Mouse (Mus musculus): ENCODE results near the gene Calm5. TPM values are rescaled to one million over a fixed set of nuclear protein-coding genes. Genes with fewer than 3 reads are reported as not detected.
"Not testable (repeated sequence)": the region's sequence is repeated elsewhere in the genome, so short reads cannot be mapped to it uniquely, and the experiment has no call there.

Calm5 gene
- not detected in 2 replicates for polyA plus RNA-seq (2012; rRNA removed)

GRCm38 (mm10) chr13:3853648-3854333 lies at the start of gene Calm5:
Gene Calm5, plus strand, starts transcription at chr13:3854173.
- not testable (repeated sequence) for H3K4me3 ChIP-seq (ENCODE audit: insufficient read depth, low read length); H3K4me1 ChIP-seq (ENCODE audit: control insufficient read depth, insufficient read depth, low read length); H3K27ac ChIP-seq (ENCODE audit: insufficient read depth, low read length)

DNA sequence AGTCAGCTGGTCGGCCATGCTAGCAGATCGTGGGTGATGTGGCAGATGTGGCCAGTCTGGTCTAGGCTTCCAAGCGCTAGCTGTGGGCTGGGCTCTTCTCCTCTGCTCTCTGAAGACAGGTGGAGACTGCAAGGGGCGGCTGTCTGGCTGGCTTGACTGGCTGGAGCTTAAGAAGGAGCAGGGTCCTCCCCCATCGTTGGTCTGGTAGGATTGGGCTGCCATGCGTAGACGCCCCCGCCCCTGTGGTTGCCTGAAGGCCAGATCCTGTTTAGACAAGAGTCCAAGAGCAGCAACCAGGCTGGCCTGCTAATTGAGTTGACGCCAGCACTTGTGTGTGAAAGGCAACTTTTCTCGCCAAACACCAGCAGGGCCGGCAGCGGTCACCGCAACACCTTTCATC lies 49.8 kb upstream of the Calm5 start, which contains the start of gene Calml3:
TSS of gene Calml3 (minus strand) at position 131 of the 400 bp plus-strand sequence.
- TF ChIP-seq POLR2A (IDR thresholded peaks at IDR 0.05; ENCODE audit: extremely low read depth, insufficient read depth, low read length) (no peak), CTCF (IDR thresholded peaks at IDR 0.05; ENCODE audit: extremely low read depth, insufficient read depth, low read length) (no peak)
- H3K4me1 ChIP-seq (ENCODE audit: control insufficient read depth, insufficient read depth, low read length): no peaks in the 10 kb centered on the region
- H3K4me3 ChIP-seq (ENCODE audit: insufficient read depth, low read length): no peak within 1 kb of the TSS
- no peak within 1 kb of the TSS for H3K27ac ChIP-seq (ENCODE audit: insufficient read depth, low read length)

- Histone ChIP-seq H3K4me1 (ENCODE audit: control insufficient read depth, insufficient read depth, low read length) (no peaks in the 10 kb centered on the region), H3K27ac (ENCODE audit: insufficient read depth, low read length) (no peak overlapping the region), H3K4me3 (ENCODE audit: insufficient read depth, low read length) (no peak overlapping the region)
- no peak for TF ChIP-seq POLR2A (IDR thresholded peaks at IDR 0.05; ENCODE audit: extremely low read depth, insufficient read depth, low read length)
- no peak for TF ChIP-seq CTCF (IDR thresholded peaks at IDR 0.05; ENCODE audit: extremely low read depth, insufficient read depth, low read length)
Measured at GRCm38 (mm10) chr13:3805132-3805531, 48.8 kb upstream of the Calm5 start.

DNA sequence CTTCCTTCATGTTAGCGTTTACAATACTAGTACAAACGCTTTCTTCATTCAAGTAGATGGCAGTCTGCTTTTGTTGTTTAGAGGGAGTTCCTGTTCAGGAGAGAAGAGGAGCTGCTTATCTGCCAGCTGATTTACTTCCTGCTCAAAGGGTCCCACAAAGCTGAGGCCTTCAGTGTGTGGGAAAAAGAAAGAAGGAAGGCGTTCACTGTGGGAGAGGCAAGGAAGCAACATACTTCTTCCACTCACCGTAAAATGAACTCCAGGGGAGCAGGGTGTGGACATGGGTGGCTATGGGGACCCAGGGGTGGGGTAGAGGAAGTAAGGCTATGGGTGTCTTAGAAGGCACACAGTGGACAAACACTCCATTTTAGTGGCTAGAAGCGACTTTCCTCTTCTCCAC lies 48.3 kb upstream of the Calm5 start:
- Histone ChIP-seq H3K27ac (ENCODE audit: insufficient read depth, low read length) (no peak overlapping the region), H3K4me1 (ENCODE audit: control insufficient read depth, insufficient read depth, low read length) (no peaks in the 10 kb centered on the region)
- TF ChIP-seq CTCF (IDR thresholded peaks at IDR 0.05; ENCODE audit: extremely low read depth, insufficient read depth, low read length): no peak
- no peak for TF ChIP-seq POLR2A (IDR thresholded peaks at IDR 0.05; ENCODE audit: extremely low read depth, insufficient read depth, low read length)

GRCm38 (mm10) chr13:3807131-3807827 lies 46.7 kb upstream of the Calm5 start:
- TF ChIP-seq POLR2A (IDR thresholded peaks at IDR 0.05; ENCODE audit: extremely low read depth, insufficient read depth, low read length): no peak
- TF ChIP-seq CTCF (IDR thresholded peaks at IDR 0.05; ENCODE audit: extremely low read depth, insufficient read depth, low read length): no peak
- H3K4me1 ChIP-seq (ENCODE audit: control insufficient read depth, insufficient read depth, low read length): no peaks in the 10 kb centered on the region
- no peak overlapping the region for H3K4me3 ChIP-seq (ENCODE audit: insufficient read depth, low read length)
- no peak overlapping the region for H3K27ac ChIP-seq (ENCODE audit: insufficient read depth, low read length)

More for the DNA sequence above, 48.3 kb upstream of the Calm5 start:
- H3K4me3 ChIP-seq (ENCODE audit: insufficient read depth, low read length): no peak overlapping the region

DNA sequence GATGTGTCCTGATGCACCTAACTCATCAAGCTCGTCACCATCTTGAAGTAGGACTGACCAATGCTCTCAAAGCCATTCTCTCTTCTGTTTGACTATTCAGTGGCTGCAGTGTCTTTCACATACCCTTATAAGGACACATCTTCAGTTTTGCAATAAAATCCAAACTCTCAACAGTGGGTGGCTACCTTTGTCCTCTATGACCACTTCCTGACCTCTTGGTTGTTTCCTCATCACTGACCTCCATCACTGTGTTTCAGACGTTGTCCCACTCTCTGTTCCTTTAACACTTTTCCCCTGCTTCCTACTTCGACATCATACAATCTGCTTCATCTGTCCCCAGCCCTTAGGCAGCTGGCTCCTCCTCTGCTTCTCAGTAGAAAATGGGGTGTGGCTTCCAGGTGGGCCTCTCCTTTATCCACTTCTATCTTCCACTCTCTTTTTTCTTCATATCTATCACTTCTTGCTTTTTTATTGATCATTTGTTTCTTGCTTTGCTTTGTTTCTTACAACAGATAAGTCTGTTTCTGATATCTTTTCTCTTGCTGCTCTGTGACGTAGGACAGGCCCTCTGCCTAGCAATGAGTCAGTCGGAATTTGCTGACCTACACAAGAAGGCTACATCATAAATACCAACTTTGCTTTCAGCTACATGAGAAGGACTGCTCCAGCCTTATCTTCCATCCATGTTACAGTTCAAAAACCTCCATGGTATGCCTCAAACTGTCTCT lies 35.8 kb upstream of the Calm5 start:
- no peak overlapping the region for H3K27ac ChIP-seq (ENCODE audit: insufficient read depth, low read length)
- TF ChIP-seq CTCF (IDR thresholded peaks at IDR 0.05; ENCODE audit: extremely low read depth, insufficient read depth, low read length) (no peak), POLR2A (IDR thresholded peaks at IDR 0.05; ENCODE audit: extremely low read depth, insufficient read depth, low read length) (no peak)
- no peaks in the 10 kb centered on the region for H3K4me1 ChIP-seq (ENCODE audit: control insufficient read depth, insufficient read depth, low read length)
- H3K4me3 ChIP-seq (ENCODE audit: insufficient read depth, low read length): no peak overlapping the region

DNA sequence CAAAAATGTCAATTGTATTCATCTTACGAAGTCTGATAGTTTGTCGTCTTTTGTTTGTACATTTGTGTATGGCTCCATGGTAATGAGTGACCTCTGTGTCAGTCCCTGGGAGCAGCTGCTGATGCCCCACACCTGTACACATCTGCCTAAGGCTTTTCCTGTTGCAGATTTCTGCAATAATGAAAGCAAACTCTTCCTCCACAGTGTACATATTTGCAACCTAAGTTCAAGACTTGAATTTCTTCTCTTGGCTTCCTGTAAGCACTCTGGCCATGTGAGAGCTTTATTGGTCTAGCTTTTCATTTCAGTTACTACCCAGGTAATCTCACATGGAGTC lies 35.3 kb upstream of the Calm5 start:
- no peaks in the 10 kb centered on the region for H3K4me1 ChIP-seq (ENCODE audit: control insufficient read depth, insufficient read depth, low read length)
- no peak overlapping the region for H3K4me3 ChIP-seq (ENCODE audit: insufficient read depth, low read length)
- no peak overlapping the region for H3K27ac ChIP-seq (ENCODE audit: insufficient read depth, low read length)
- TF ChIP-seq CTCF (IDR thresholded peaks at IDR 0.05; ENCODE audit: extremely low read depth, insufficient read depth, low read length) (no peak), POLR2A (IDR thresholded peaks at IDR 0.05; ENCODE audit: extremely low read depth, insufficient read depth, low read length) (no peak)

DNA sequence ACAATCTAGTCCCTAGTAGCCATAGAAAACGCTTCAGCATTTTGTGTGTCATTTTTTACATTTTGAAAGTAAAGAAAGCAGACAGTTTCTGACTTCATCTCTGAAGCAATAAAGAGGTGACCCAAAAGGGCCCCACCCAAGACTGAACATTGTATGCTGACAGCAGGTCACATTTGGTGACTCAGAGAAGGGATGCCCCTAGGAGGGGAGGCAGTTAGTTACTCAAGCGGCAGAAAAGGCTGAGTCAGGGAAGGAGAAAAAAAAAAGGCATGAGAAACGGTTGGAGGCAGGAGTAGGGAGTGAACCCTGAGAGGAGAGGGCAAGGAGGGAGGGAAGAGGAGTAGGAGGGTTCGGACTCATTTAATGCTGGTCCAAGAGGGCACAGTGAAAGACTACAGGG lies 31.9 kb upstream of the Calm5 start:
- H3K27ac ChIP-seq (ENCODE audit: insufficient read depth, low read length): no peak overlapping the region
- no peak overlapping the region for H3K4me3 ChIP-seq (ENCODE audit: insufficient read depth, low read length)
- TF ChIP-seq POLR2A (IDR thresholded peaks at IDR 0.05; ENCODE audit: extremely low read depth, insufficient read depth, low read length) (no peak), CTCF (IDR thresholded peaks at IDR 0.05; ENCODE audit: extremely low read depth, insufficient read depth, low read length) (no peak)
- no peaks in the 10 kb centered on the region for H3K4me1 ChIP-seq (ENCODE audit: control insufficient read depth, insufficient read depth, low read length)

DNA sequence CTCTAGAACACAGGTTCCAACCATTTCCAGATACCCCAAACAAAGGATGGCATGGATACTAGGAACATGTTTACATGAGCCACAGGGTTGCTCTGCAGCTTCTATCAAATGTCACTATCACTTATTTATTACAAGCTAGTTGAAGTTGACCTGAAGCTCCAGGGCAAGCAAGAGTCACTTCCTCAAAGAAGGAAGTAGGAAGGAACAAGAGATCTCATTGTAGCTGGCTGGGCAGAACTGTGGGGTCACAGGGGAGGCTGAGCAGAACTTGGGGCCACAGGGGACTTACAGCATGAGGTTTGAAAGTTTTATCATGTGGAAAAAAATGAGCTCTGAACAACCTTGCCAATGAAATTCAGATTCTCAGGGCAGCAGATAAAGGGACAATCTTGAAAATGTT lies 28.2 kb upstream of the Calm5 start:
- H3K4me1 ChIP-seq (ENCODE audit: control insufficient read depth, insufficient read depth, low read length): no peaks in the 10 kb centered on the region
- TF ChIP-seq CTCF (IDR thresholded peaks at IDR 0.05; ENCODE audit: extremely low read depth, insufficient read depth, low read length) (no peak), POLR2A (IDR thresholded peaks at IDR 0.05; ENCODE audit: extremely low read depth, insufficient read depth, low read length) (no peak)
- no peak overlapping the region for H3K27ac ChIP-seq (ENCODE audit: insufficient read depth, low read length)
- no peak overlapping the region for H3K4me3 ChIP-seq (ENCODE audit: insufficient read depth, low read length)

GRCm38 (mm10) chr13:3831546-3831945 lies 22.4 kb upstream of the Calm5 start:
- TF ChIP-seq POLR2A (IDR thresholded peaks at IDR 0.05; ENCODE audit: extremely low read depth, insufficient read depth, low read length) (no peak), CTCF (IDR thresholded peaks at IDR 0.05; ENCODE audit: extremely low read depth, insufficient read depth, low read length) (no peak)
- Histone ChIP-seq H3K4me3 (ENCODE audit: insufficient read depth, low read length) (no peak overlapping the region), H3K27ac (ENCODE audit: insufficient read depth, low read length) (no peak overlapping the region), H3K4me1 (ENCODE audit: control insufficient read depth, insufficient read depth, low read length) (no peaks in the 10 kb centered on the region)
